Mouse (Mus musculus) kidney, postnatal 0 days (tissue): ENCODE measurements around the gene Smyd2. TPM values are rescaled to one million over a fixed set of nuclear protein-coding genes. Genes with fewer than 3 reads are reported as not detected.
A peak's percentile ranks its signal among the peaks of the same experiment; 100 is the strongest.

ENCODE experiments used
- ATAC-seq: fragments of 200-750 bp; cut with Nextera tagmentation; replicated peaks from 2 replicates; pipeline ENCODE4 v1.8.0; 2017; ENCODE audit warnings: low read depth, moderate number of reproducible peaks, moderate TSS enrichment, moderate library complexity; ENCODE audit not compliant: low FRiP score
- DNase-seq: peaks from one replicate; pipeline ENCODE4 v3.0.0-alpha.2; 2016; ENCODE audit warnings: low spot score
- H3K27ac ChIP-seq: fragments of 300-500 bp; sonication (generic); 2 replicates; pipeline ENCODE4 v1.5.1; 2014; ENCODE audit warnings: mild to moderate bottlenecking
- H3K27me3 ChIP-seq: fragments of 300-500 bp; sonication (generic); 2 replicates; pipeline ENCODE4 v1.6.1; 2014; ENCODE audit warnings: low read length, mixed read lengths; ENCODE audit not compliant: insufficient read depth
- H3K36me3 ChIP-seq: fragments of 300-500 bp; sonication (generic); 2 replicates; pipeline ENCODE4 v1.6.1; 2014; ENCODE audit warnings: low read length, mixed read lengths; ENCODE audit not compliant: insufficient read depth
- H3K4me1 ChIP-seq: fragments of 300-500 bp; sonication (generic); replicated peaks from 2 replicates; pipeline ENCODE4 v1.6.1; 2014; ENCODE audit warnings: antibody characterized with exemption, low read length, mixed read lengths; ENCODE audit not compliant: insufficient read depth
- H3K4me2 ChIP-seq: fragments of 300-500 bp; sonication (generic); 2 replicates; pipeline ENCODE4 v1.6.1; 2014; ENCODE audit warnings: mild to moderate bottlenecking, low read length, moderate library complexity, mixed read lengths
- H3K4me3 ChIP-seq: fragments of 300-500 bp; sonication (generic); replicated peaks from 2 replicates; pipeline ENCODE4 v1.5.1; 2014; ENCODE audit warnings: low read depth, low read length
- H3K9ac ChIP-seq: fragments of 300-500 bp; sonication (generic); 2 replicates; pipeline ENCODE4 v1.6.1; 2014; ENCODE audit warnings: low read depth, low read length
- H3K9me3 ChIP-seq: fragments of 300-500 bp; sonication (generic); replicated peaks from 2 replicates; pipeline ENCODE4 v1.6.1; 2016; ENCODE audit warnings: low read length, inconsistent platforms, mixed read lengths
- CTCF ChIP-seq: IDR thresholded peaks from 2 replicates; pipeline ENCODE4 v1.5.1; 2016; ENCODE audit warnings: antibody characterized with exemption, low read depth, mild to moderate bottlenecking, moderate library complexity
- WGBS: fragments of 180-500 bp; shearing (Covaris S2); extraction: QIAGEN DNeasy Blood & Tissue Kit; methylation state at CpG from one replicate; pipeline ENCODE4 v1.1.7; 2014; 5-methylcytosine and 5-hydroxymethylcytosine counted together
- polyA plus RNA-seq: library from polyadenylated mRNA; unstranded; fragments of >200 nt; fragmentation: Nextera tagmentation; extraction: Ambion mirVana; gene quantifications from 2 replicates; pipeline ENCODE4 v1.2.1, GENCODE M21; 2015

The Smyd2 gene
- polyA plus RNA-seq, 1 experiment from 2014 or later: 70.4 TPM

GRCm38 (mm10) chr1:189863727-189864126, 58.4 kb downstream of the Smyd2 start:
- ATAC-seq (no peak), DNase-seq (no peak)
- Histone ChIP-seq H3K4me1 (peaks cover 12% of the 10 kb centered on the region; the same call in 1 of the 2 replicates), H3K27me3 (no peaks in the 10 kb centered on the region), H3K4me3 (no peak overlapping the region), H3K36me3 (peaks cover 32% of the 10 kb centered on the region; the same call in 1 of the 2 replicates), H3K9ac (no peak overlapping the region), H3K9me3 (no peaks in the 10 kb centered on the region), H3K4me2 (no peak overlapping the region), H3K27ac (no peak overlapping the region)
- WGBS: 98% methylated on average over 3 of the region's 3 CpGs
- no peak for TF ChIP-seq CTCF

DNA sequence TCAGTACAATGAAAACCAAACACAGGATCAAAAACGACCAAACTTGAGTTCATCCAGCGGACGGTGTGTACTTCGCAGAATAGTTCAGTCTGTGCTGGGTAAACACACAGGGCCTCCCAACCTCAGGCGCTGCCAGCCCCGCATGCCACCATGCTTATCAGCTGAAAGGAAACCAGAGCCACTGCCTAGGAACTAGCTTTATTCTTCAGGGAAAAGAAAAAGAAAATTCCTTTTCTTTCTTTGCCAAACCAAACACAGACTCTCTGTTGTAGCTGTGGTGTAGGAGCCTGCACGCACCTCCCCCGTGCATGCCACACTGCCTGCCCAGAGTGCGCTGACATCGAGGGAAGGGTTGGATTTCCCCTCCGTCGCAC, 61.2 kb downstream of the Smyd2 start:
- DNase-seq: no peak
- ATAC-seq: no peak

GRCm38 (mm10) chr1:189860112-189860941, 61.8 kb downstream of the Smyd2 start:
- TF ChIP-seq CTCF: peak; percentile 45; the same call in 1 of the 2 replicates
- DNase-seq: no peak
- 85% methylated on average over 17 of the region's 17 CpGs for WGBS

More for the DNA sequence above, 61.2 kb downstream of the Smyd2 start:
- H3K27ac ChIP-seq: peak overlapping the region; percentile 19; the same call in 1 of the 2 replicates
- H3K9ac ChIP-seq: no peak overlapping the region
- H3K4me2 ChIP-seq: no peak overlapping the region
- H3K4me3 ChIP-seq: no peak overlapping the region
- no peak for TF ChIP-seq CTCF
- H3K36me3 ChIP-seq: peaks cover 47% of the 10 kb centered on the region
- H3K9me3 ChIP-seq: no peaks in the 10 kb centered on the region
- no peaks in the 10 kb centered on the region for H3K4me1 ChIP-seq
- no peaks in the 10 kb centered on the region for H3K27me3 ChIP-seq
- WGBS: 63% methylated on average over 12 of the region's 12 CpGs

GRCm38 (mm10) chr1:189858377-189858776, 63.8 kb downstream of the Smyd2 start:
- no peak overlapping the region for H3K4me3 ChIP-seq
- 93% methylated on average over 6 of the region's 6 CpGs for WGBS
- no peak for TF ChIP-seq CTCF
- no peaks in the 10 kb centered on the region for H3K9me3 ChIP-seq
- no peak overlapping the region for H3K4me2 ChIP-seq
- H3K27ac ChIP-seq: no peak overlapping the region
- peaks cover 49% of the 10 kb centered on the region for H3K36me3 ChIP-seq
- DNase-seq (no peak), ATAC-seq (no peak)
- H3K9ac ChIP-seq: no peak overlapping the region
- no peaks in the 10 kb centered on the region for H3K27me3 ChIP-seq
- no peaks in the 10 kb centered on the region for H3K4me1 ChIP-seq

More at GRCm38 (mm10) chr1:189860112-189860941, 61.8 kb downstream of the Smyd2 start:
- ATAC-seq: peak; percentile 49; the same call in 1 of the 2 replicates
- no peaks in the 10 kb centered on the region for H3K27me3 ChIP-seq
- no peak overlapping the region for H3K4me2 ChIP-seq
- no peak overlapping the region for H3K27ac ChIP-seq
- H3K9me3 ChIP-seq: no peaks in the 10 kb centered on the region
- no peak overlapping the region for H3K4me3 ChIP-seq
- no peaks in the 10 kb centered on the region for H3K4me1 ChIP-seq
- no peak overlapping the region for H3K9ac ChIP-seq
- H3K36me3 ChIP-seq: peaks cover 47% of the 10 kb centered on the region

GRCm38 (mm10) chr1:189855739-189856138, 66.4 kb downstream of the Smyd2 start:
- WGBS: 93% methylated on average over 5 of the region's 5 CpGs
- DNase-seq (no peak), ATAC-seq (no peak)
- Histone ChIP-seq H3K4me2 (no peak overlapping the region), H3K4me1 (no peaks in the 10 kb centered on the region), H3K27me3 (no peaks in the 10 kb centered on the region), H3K27ac (no peak overlapping the region), H3K9me3 (no peaks in the 10 kb centered on the region), H3K9ac (no peak overlapping the region), H3K4me3 (no peak overlapping the region), H3K36me3 (peaks cover 56% of the 10 kb centered on the region)
- TF ChIP-seq CTCF: no peak

GRCm38 (mm10) chr1:189854646-189855045, 67.5 kb downstream of the Smyd2 start:
- WGBS: 78% methylated on average over 13 of the region's 13 CpGs
- DNase-seq: no peak
- Histone ChIP-seq H3K9me3 (no peaks in the 10 kb centered on the region), H3K4me3 (no peak overlapping the region), H3K27me3 (no peaks in the 10 kb centered on the region), H3K36me3 (peaks cover 65% of the 10 kb centered on the region), H3K4me1 (no peaks in the 10 kb centered on the region), H3K9ac (no peak overlapping the region), H3K27ac (no peak overlapping the region), H3K4me2 (no peak overlapping the region)
- ATAC-seq: no peak
- TF ChIP-seq CTCF: no peak
